Mouse (Mus musculus) induced T-regulatory cell, adult 2 months (primary cell): ENCODE data around the gene B9d2.

Source experiments
- DNase-seq: peaks from one replicate; pipeline ENCODE4 v3.0.0-alpha.2; 2012; ENCODE audit warnings: low read depth

The B9d2 gene

GRCm38 (mm10) chr7:25731294-25732055 is 50.9 kb downstream of the B9d2 start:
- no peak for DNase-seq

GRCm38 (mm10) chr7:25734991-25735390 is 54.4 kb downstream of the B9d2 start:
- DNase-seq: no peak
